Mouse (Mus musculus): ENCODE measurements around the gene Olfr1189. TPM values are rescaled to one million over a fixed set of nuclear protein-coding genes. Genes with fewer than 3 reads are reported as not detected.
"Not testable (repeated sequence)": the region's sequence is repeated elsewhere in the genome, so short reads cannot be mapped to it uniquely, and the experiment has no call there.

The Olfr1189 gene
- total RNA-seq (2021), result not detected
- long read RNA-seq, result 0 reads

DNA sequence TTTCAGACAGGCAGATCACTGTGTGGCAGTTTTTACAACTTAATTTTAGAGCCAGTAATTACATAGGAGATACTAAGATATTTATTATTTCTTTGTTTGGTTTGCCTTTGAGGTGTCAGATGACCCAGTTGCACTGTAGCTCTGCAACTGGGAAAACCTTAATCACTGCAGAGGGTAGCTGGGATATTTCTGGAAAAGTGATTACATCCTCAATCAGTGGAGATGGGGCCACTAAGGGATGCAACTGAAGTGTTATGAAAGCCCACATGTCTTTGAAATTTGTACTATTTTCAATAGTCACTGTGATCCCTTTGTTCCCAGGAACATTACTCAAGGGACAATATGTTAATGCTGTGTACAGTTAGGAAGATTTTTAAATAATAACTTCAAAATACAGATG lies at the start of gene Olfr1189:
Olfr1189 (plus strand) TSS at position 301 of the 400 bp plus-strand sequence.
- DNase-seq (ENCODE audit: low spot score in 2 of 2), result no peak

DNA sequence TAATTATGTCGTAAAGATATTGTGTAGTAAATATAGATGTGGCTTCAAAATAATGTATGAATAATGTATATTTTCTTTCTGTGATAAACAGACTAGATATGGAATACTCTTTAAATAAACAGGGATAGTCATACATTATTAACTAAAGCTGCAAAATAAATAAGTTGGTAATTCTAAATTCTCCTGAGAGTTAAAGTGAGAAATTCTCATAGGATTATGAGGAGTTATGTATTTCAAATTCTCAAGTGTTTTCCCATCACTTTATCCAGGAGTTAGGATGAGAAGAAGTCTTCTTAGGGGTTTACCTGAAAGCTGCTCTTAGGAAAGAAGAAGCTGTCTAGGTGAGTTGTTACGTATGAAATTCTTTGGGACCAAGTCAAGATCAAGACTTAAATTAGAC lies 29.6 kb upstream of the Olfr1189 start, which contains the start of gene Olfr1188:
Olfr1188 (plus strand) TSS at position 301 of the 400 bp plus-strand sequence.
- no peak for DNase-seq (ENCODE audit: low spot score in 2 of 2)

DNA sequence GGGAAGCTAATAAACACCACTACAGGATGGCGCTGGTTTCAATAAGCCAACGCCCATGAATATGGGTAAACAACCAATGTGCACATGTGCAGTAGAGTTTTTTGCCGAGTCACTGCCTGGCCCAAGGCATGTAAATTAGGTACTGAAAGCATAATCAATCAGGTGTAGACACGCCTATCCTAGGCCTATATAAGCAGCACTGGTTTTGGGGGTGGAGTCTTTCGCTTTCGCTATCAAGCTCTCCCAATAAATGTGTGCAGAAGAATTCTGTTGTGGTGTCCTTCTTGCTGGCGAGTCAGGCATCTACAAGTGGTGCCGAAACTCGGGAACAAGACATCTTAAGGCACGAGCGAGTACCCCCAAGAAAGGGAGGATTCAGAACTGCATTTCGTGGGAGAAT lies 13.6 kb upstream of the Olfr1189 start:
- not testable (repeated sequence) for DNase-seq (ENCODE audit: low spot score in 2 of 2)

- not testable (repeated sequence) for DNase-seq (ENCODE audit: low spot score in 2 of 2)
These were observed 54.0 kb downstream of the Olfr1189 start, which contains the start of gene Olfr1191-ps1 for GRCm38 (mm10) chr2:88640242-88640641. Gene Olfr1191-ps1 (plus strand): TSS chr2:88640542.

Other genes with a start within 250 kb of the Olfr1189 start
- gene Olfr1176, start 249.7 kb upstream of the Olfr1189 start, total RNA-seq (2021), result not detected
- not detected for gene Olfr1177-ps, start 240.0 kb upstream of the Olfr1189 start, total RNA-seq (2021)
- not detected for gene Olfr1178, start 199.4 kb upstream of the Olfr1189 start, total RNA-seq (2021)
- not detected for gene Olfr1179, start 180.0 kb upstream of the Olfr1189 start, total RNA-seq (2021)
- gene Olfr1180, start 167.3 kb upstream of the Olfr1189 start, total RNA-seq (2021), result not detected
- gene Olfr1181, start 160.3 kb upstream of the Olfr1189 start, total RNA-seq (2021), result not detected
- gene Gm13757, start 137.3 kb upstream of the Olfr1189 start, total RNA-seq (2021), result not detected
- gene Olfr1183, start 131.6 kb upstream of the Olfr1189 start, total RNA-seq (2021), result not detected
- not detected for gene Olfr1184, start 102.9 kb upstream of the Olfr1189 start, total RNA-seq (2021)
- gene Olfr1185-ps1, start 93.1 kb upstream of the Olfr1189 start, total RNA-seq (2021), result not detected
- not detected for gene Olfr1186, start 67.9 kb upstream of the Olfr1189 start, total RNA-seq (2021)
- not detected for gene Olfr1188, start 29.5 kb upstream of the Olfr1189 start, total RNA-seq (2021)
- not detected for gene Olfr1191-ps1, start 54.1 kb downstream of the Olfr1189 start, total RNA-seq (2021)
- not detected for gene Olfr1192-ps1, start 62.1 kb downstream of the Olfr1189 start, total RNA-seq (2021)
- gene Olfr1193, start 89.2 kb downstream of the Olfr1189 start, total RNA-seq (2021), result not detected
- gene Olfr1195, start 102.7 kb downstream of the Olfr1189 start, total RNA-seq (2021), result not detected
- not detected for gene Olfr1196, start 118.1 kb downstream of the Olfr1189 start, total RNA-seq (2021)
- not detected for gene Olfr1197, start 145.9 kb downstream of the Olfr1189 start, total RNA-seq (2021)
- not detected for gene Olfr1198, start 164.9 kb downstream of the Olfr1189 start, total RNA-seq (2021)
- gene Olfr1199, start 174.0 kb downstream of the Olfr1189 start, total RNA-seq (2021), result not detected
- gene Olfr1200, start 184.0 kb downstream of the Olfr1189 start, total RNA-seq (2021), result not detected
- not detected for gene Olfr1201, start 206.6 kb downstream of the Olfr1189 start, total RNA-seq (2021)
- under 1 TPM in 1 of 2 experiments, not detected in 1; 0.09 TPM for gene Olfr1202, start 228.0 kb downstream of the Olfr1189 start, total RNA-seq (2021)
- not detected for gene Olfr1205, start 243.3 kb downstream of the Olfr1189 start, total RNA-seq (2021)

All from layer of hippocampus, postnatal 10 days (tissue).